Mouse (Mus musculus) forebrain, embryonic 12.5 days (tissue): ENCODE measurements around the gene Lrig1. TPM values are rescaled to one million over a fixed set of nuclear protein-coding genes. Genes with fewer than 3 reads are reported as not detected.

ENCODE experiments used
- ATAC-seq: fragments of 200-750 bp; cut with Nextera tagmentation; 2 replicates; pipeline ENCODE4 v1.8.0; 2017; ENCODE audit warnings: moderate TSS enrichment; ENCODE audit not compliant: low FRiP score
- H3K27ac ChIP-seq: fragments of 300-500 bp; sonication (generic); 2 replicates; pipeline ENCODE4 v1.5.1; 2016; ENCODE audit warnings: mild to moderate bottlenecking
- H3K27me3 ChIP-seq: fragments of 300-500 bp; sonication (generic); 2 replicates; pipeline ENCODE4 v1.6.1; 2016; ENCODE audit warnings: mild to moderate bottlenecking
- H3K36me3 ChIP-seq: fragments of 300-500 bp; sonication (generic); replicated peaks from 2 replicates; pipeline ENCODE4 v1.6.1; 2016; ENCODE audit warnings: mild to moderate bottlenecking
- H3K4me1 ChIP-seq: fragments of 300-500 bp; sonication (generic); 2 replicates; pipeline ENCODE4 v1.6.1; 2016
- H3K4me2 ChIP-seq: fragments of 300-500 bp; sonication (generic); 2 replicates; pipeline ENCODE4 v1.6.1; 2016; ENCODE audit warnings: mild to moderate bottlenecking, moderate library complexity
- H3K4me3 ChIP-seq: fragments of 300-500 bp; sonication (generic); replicated peaks from 2 replicates; pipeline ENCODE4 v1.5.1; 2016; ENCODE audit warnings: mild to moderate bottlenecking
- H3K9ac ChIP-seq: fragments of 300-500 bp; sonication (generic); 2 replicates; pipeline ENCODE4 v1.6.1; 2016; ENCODE audit warnings: mild to moderate bottlenecking
- H3K9me3 ChIP-seq: fragments of 300-500 bp; sonication (generic); 2 replicates; pipeline ENCODE4 v1.6.1; 2016
- WGBS: fragments of 180-500 bp; shearing (Covaris S2); methylation state at CpG from one replicate; pipeline ENCODE4 v1.1.7; 2016; 5-methylcytosine and 5-hydroxymethylcytosine counted together
- polyA plus RNA-seq: library from polyadenylated mRNA; unstranded; fragments of >200 nt; fragmentation: Nextera tagmentation; extraction: Ambion mirVana; gene quantifications from 2 replicates; pipeline ENCODE4 v1.2.1, GENCODE M21; 2016

Gene Lrig1
- polyA plus RNA-seq, 1 experiment from 2014 or later, result 17.7 TPM

GRCm38 (mm10) chr6:94652659-94653213 lies 47.2 kb downstream of the Lrig1 start:
- WGBS, result 44% methylated on average over 6 of the region's 6 CpGs
- H3K9ac ChIP-seq, result no peak overlapping the region
- no peaks in the 10 kb centered on the region for H3K9me3 ChIP-seq
- no peak overlapping the region for H3K27ac ChIP-seq
- peaks cover 87% of the 10 kb centered on the region for H3K4me1 ChIP-seq
- ATAC-seq, result no peak
- no peak overlapping the region for H3K4me2 ChIP-seq
- peaks cover 6% of the 10 kb centered on the region; the same call in 1 of the 2 replicates for H3K36me3 ChIP-seq
- no peaks in the 10 kb centered on the region for H3K27me3 ChIP-seq
- H3K4me3 ChIP-seq, result no peak overlapping the region

GRCm38 (mm10) chr6:94651541-94651940 lies 48.4 kb downstream of the Lrig1 start:
- Histone ChIP-seq H3K27me3 (no peaks in the 10 kb centered on the region), H3K9ac (no peak overlapping the region), H3K9me3 (no peaks in the 10 kb centered on the region), H3K4me1 (peaks cover 88% of the 10 kb centered on the region), H3K4me3 (no peak overlapping the region), H3K27ac (no peak overlapping the region), H3K36me3 (peaks cover 6% of the 10 kb centered on the region; the same call in 1 of the 2 replicates), H3K4me2 (no peak overlapping the region)
- WGBS, result 82% methylated on average over 17 of the region's 17 CpGs
- ATAC-seq, result no peak

- WGBS, result 67% methylated on average over 1 of the region's 1 CpGs
- ATAC-seq, result no peak
- no peaks in the 10 kb centered on the region; the same call in 1 of the 2 replicates for H3K36me3 ChIP-seq
- no peak overlapping the region for H3K4me3 ChIP-seq
- peaks cover 75% of the 10 kb centered on the region for H3K4me1 ChIP-seq
- H3K9ac ChIP-seq, result no peak overlapping the region
- H3K4me2 ChIP-seq, result no peak overlapping the region
- H3K27ac ChIP-seq, result no peak overlapping the region
- H3K9me3 ChIP-seq, result no peaks in the 10 kb centered on the region
- no peaks in the 10 kb centered on the region for H3K27me3 ChIP-seq
These were observed 50.3 kb downstream of the Lrig1 start for GRCm38 (mm10) chr6:94649637-94650036.

- peaks cover 3% of the 10 kb centered on the region for H3K36me3 ChIP-seq
- H3K4me2 ChIP-seq, result 0 out of 2 replicates have a peak overlapping the region, but pooled peaks have one; percentile 10
- peak overlapping the region; percentile 75 for H3K27ac ChIP-seq
- ATAC-seq, result no peak
- H3K27me3 ChIP-seq, result no peaks in the 10 kb centered on the region
- no peak overlapping the region for H3K4me3 ChIP-seq
- no peaks in the 10 kb centered on the region for H3K9me3 ChIP-seq
- H3K9ac ChIP-seq, result no peak overlapping the region
- 45% methylated on average over 4 of the region's 4 CpGs for WGBS
- peaks cover 70% of the 10 kb centered on the region for H3K4me1 ChIP-seq
These were observed 51.5 kb downstream of the Lrig1 start for GRCm38 (mm10) chr6:94648496-94648895.

- WGBS, result 13% methylated on average over 10 of the region's 10 CpGs
- 0 out of 2 replicates have a peak overlapping the region, but pooled peaks have one; percentile 10 for H3K4me2 ChIP-seq
- no peaks in the 10 kb centered on the region for H3K9me3 ChIP-seq
- H3K4me1 ChIP-seq, result peaks cover 63% of the 10 kb centered on the region
- peaks cover 8% of the 10 kb centered on the region for H3K36me3 ChIP-seq
- H3K9ac ChIP-seq, result peak overlapping the region; percentile 1; the same call in 1 of the 2 replicates
- peak; percentile 69 for ATAC-seq
- H3K4me3 ChIP-seq, result no peak overlapping the region
- H3K27me3 ChIP-seq, result no peaks in the 10 kb centered on the region
- H3K27ac ChIP-seq, result peak overlapping the region; percentile 75
These were observed 52.2 kb downstream of the Lrig1 start for GRCm38 (mm10) chr6:94647574-94648430.

- no peak for ATAC-seq
These were observed 53.1 kb downstream of the Lrig1 start for GRCm38 (mm10) chr6:94646902-94647301.

GRCm38 (mm10) chr6:94646274-94646863 lies 53.6 kb downstream of the Lrig1 start:
- Histone ChIP-seq H3K4me2 (no peak overlapping the region), H3K27me3 (no peaks in the 10 kb centered on the region), H3K27ac (0 out of 2 replicates have a peak overlapping the region, but pooled peaks have one; percentile 25), H3K4me3 (no peak overlapping the region), H3K4me1 (peaks cover 52% of the 10 kb centered on the region), H3K36me3 (peaks cover 11% of the 10 kb centered on the region), H3K9ac (no peak overlapping the region), H3K9me3 (no peaks in the 10 kb centered on the region)
- ATAC-seq, result no peak
- WGBS, result 75% methylated on average over 6 of the region's 6 CpGs

More at GRCm38 (mm10) chr6:94646902-94647301, 53.1 kb downstream of the Lrig1 start:
- Histone ChIP-seq H3K9me3 (no peaks in the 10 kb centered on the region), H3K4me2 (no peak overlapping the region), H3K36me3 (peaks cover 11% of the 10 kb centered on the region), H3K9ac (no peak overlapping the region), H3K4me3 (no peak overlapping the region), H3K4me1 (peaks cover 54% of the 10 kb centered on the region), H3K27me3 (no peaks in the 10 kb centered on the region), H3K27ac (0 out of 2 replicates have a peak overlapping the region, but pooled peaks have one; percentile 25)
- WGBS, result 74% methylated on average over 6 of the region's 6 CpGs

GRCm38 (mm10) chr6:94645723-94646122 lies 54.2 kb downstream of the Lrig1 start:
- no peak for ATAC-seq
- WGBS, result 64% methylated on average over 4 of the region's 4 CpGs
- no peak overlapping the region for H3K9ac ChIP-seq
- no peaks in the 10 kb centered on the region for H3K27me3 ChIP-seq
- H3K4me1 ChIP-seq, result peaks cover 51% of the 10 kb centered on the region
- no peak overlapping the region for H3K27ac ChIP-seq
- no peak overlapping the region for H3K4me2 ChIP-seq
- H3K4me3 ChIP-seq, result no peak overlapping the region
- no peaks in the 10 kb centered on the region for H3K9me3 ChIP-seq
- H3K36me3 ChIP-seq, result peaks cover 11% of the 10 kb centered on the region; the same call in 1 of the 2 replicates

GRCm38 (mm10) chr6:94644641-94645040 lies 55.3 kb downstream of the Lrig1 start:
- Histone ChIP-seq H3K4me2 (no peak overlapping the region), H3K27me3 (no peaks in the 10 kb centered on the region), H3K9ac (no peak overlapping the region), H3K9me3 (no peaks in the 10 kb centered on the region), H3K27ac (no peak overlapping the region), H3K4me3 (no peak overlapping the region), H3K36me3 (peaks cover 11% of the 10 kb centered on the region; the same call in 1 of the 2 replicates), H3K4me1 (peaks cover 48% of the 10 kb centered on the region)
- ATAC-seq, result no peak
- 78% methylated on average over 3 of the region's 3 CpGs for WGBS

GRCm38 (mm10) chr6:94643989-94644388 lies 56.0 kb downstream of the Lrig1 start:
- peaks cover 42% of the 10 kb centered on the region for H3K4me1 ChIP-seq
- peaks cover 11% of the 10 kb centered on the region; the same call in 1 of the 2 replicates for H3K36me3 ChIP-seq
- H3K9me3 ChIP-seq, result no peaks in the 10 kb centered on the region
- H3K4me2 ChIP-seq, result no peak overlapping the region
- 91% methylated on average over 2 of the region's 2 CpGs for WGBS
- H3K4me3 ChIP-seq, result no peak overlapping the region
- no peak overlapping the region for H3K9ac ChIP-seq
- H3K27me3 ChIP-seq, result no peaks in the 10 kb centered on the region
- no peak for ATAC-seq
- H3K27ac ChIP-seq, result no peak overlapping the region

- WGBS, result 92% methylated on average over 1 of the region's 1 CpGs
- no peak overlapping the region for H3K27ac ChIP-seq
- H3K27me3 ChIP-seq, result no peaks in the 10 kb centered on the region
- ATAC-seq, result no peak
- peaks cover 25% of the 10 kb centered on the region for H3K4me1 ChIP-seq
- H3K4me2 ChIP-seq, result no peak overlapping the region
- H3K36me3 ChIP-seq, result peaks cover 11% of the 10 kb centered on the region; the same call in 1 of the 2 replicates
- no peak overlapping the region for H3K9ac ChIP-seq
- H3K4me3 ChIP-seq, result no peak overlapping the region
- no peaks in the 10 kb centered on the region for H3K9me3 ChIP-seq
These were observed 57.9 kb downstream of the Lrig1 start for GRCm38 (mm10) chr6:94642048-94642447.

GRCm38 (mm10) chr6:94640297-94640696 lies 59.7 kb downstream of the Lrig1 start:
- Histone ChIP-seq H3K27ac (peak overlapping the region; percentile 19; the same call in 1 of the 2 replicates), H3K9ac (no peak overlapping the region), H3K27me3 (no peaks in the 10 kb centered on the region), H3K9me3 (no peaks in the 10 kb centered on the region), H3K36me3 (peaks cover 11% of the 10 kb centered on the region; the same call in 1 of the 2 replicates), H3K4me2 (no peak overlapping the region), H3K4me1 (peaks cover 33% of the 10 kb centered on the region), H3K4me3 (no peak overlapping the region)
- ATAC-seq, result no peak
- 50% methylated on average over 7 of the region's 7 CpGs for WGBS
